Mouse (Mus musculus) forebrain, embryonic 12.5 days (tissue): ENCODE measurements around the gene Akip1. TPM values are rescaled to one million over a fixed set of nuclear protein-coding genes. Genes with fewer than 3 reads are reported as not detected.

ENCODE experiments used
- ATAC-seq: fragments of 200-750 bp; cut with Nextera tagmentation; 2 replicates; pipeline ENCODE4 v1.8.0; 2017; ENCODE audit warnings: moderate TSS enrichment; ENCODE audit not compliant: low FRiP score
- H3K27ac ChIP-seq: fragments of 300-500 bp; sonication (generic); 2 replicates; pipeline ENCODE4 v1.5.1; 2016; ENCODE audit warnings: mild to moderate bottlenecking
- H3K27me3 ChIP-seq: fragments of 300-500 bp; sonication (generic); 2 replicates; pipeline ENCODE4 v1.6.1; 2016; ENCODE audit warnings: mild to moderate bottlenecking
- H3K36me3 ChIP-seq: fragments of 300-500 bp; sonication (generic); replicated peaks from 2 replicates; pipeline ENCODE4 v1.6.1; 2016; ENCODE audit warnings: mild to moderate bottlenecking
- H3K4me1 ChIP-seq: fragments of 300-500 bp; sonication (generic); 2 replicates; pipeline ENCODE4 v1.6.1; 2016
- H3K4me2 ChIP-seq: fragments of 300-500 bp; sonication (generic); 2 replicates; pipeline ENCODE4 v1.6.1; 2016; ENCODE audit warnings: mild to moderate bottlenecking, moderate library complexity
- H3K4me3 ChIP-seq: fragments of 300-500 bp; sonication (generic); replicated peaks from 2 replicates; pipeline ENCODE4 v1.5.1; 2016; ENCODE audit warnings: mild to moderate bottlenecking
- H3K9ac ChIP-seq: fragments of 300-500 bp; sonication (generic); 2 replicates; pipeline ENCODE4 v1.6.1; 2016; ENCODE audit warnings: mild to moderate bottlenecking
- H3K9me3 ChIP-seq: fragments of 300-500 bp; sonication (generic); 2 replicates; pipeline ENCODE4 v1.6.1; 2016
- WGBS: fragments of 180-500 bp; shearing (Covaris S2); methylation state at CpG from one replicate; pipeline ENCODE4 v1.1.7; 2016; 5-methylcytosine and 5-hydroxymethylcytosine counted together
- polyA plus RNA-seq: library from polyadenylated mRNA; unstranded; fragments of >200 nt; fragmentation: Nextera tagmentation; extraction: Ambion mirVana; gene quantifications from 2 replicates; pipeline ENCODE4 v1.2.1, GENCODE M21; 2016

The Akip1 gene
- polyA plus RNA-seq, 1 experiment from 2014 or later: 17.4 TPM

DNA sequence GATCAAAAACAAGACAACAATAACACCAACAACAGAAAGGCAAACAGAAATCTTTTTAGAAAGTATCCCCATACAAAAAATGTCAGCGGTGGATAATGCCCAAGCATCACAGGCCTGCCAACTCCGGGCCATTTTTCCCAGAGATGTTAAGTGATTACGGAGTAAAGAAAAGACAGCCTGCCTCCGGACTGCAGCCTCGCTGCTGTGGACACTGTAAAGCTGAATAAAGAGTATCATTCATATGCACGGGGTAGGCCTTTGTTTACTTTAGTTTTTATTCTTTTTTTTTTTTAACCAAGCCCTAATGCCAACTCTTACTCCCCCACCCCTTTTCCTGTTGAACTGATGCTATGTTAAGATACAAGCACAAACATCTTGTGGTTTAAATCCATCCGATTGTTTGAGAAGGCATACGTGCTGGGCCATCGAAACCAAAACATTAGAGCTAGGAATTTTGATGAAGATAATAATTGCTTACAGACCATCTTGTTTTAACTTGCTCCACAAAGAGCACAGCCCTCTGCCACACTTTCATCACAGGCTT is 16.8 kb upstream of the Akip1 start:
- H3K9ac ChIP-seq: no peak overlapping the region
- H3K27ac ChIP-seq: no peak overlapping the region
- no peaks in the 10 kb centered on the region for H3K36me3 ChIP-seq
- WGBS: 25% methylated on average over 9 of the region's 9 CpGs
- H3K4me2 ChIP-seq: no peak overlapping the region
- ATAC-seq: no peak
- no peaks in the 10 kb centered on the region for H3K9me3 ChIP-seq
- H3K4me1 ChIP-seq: peaks cover 8% of the 10 kb centered on the region; the same call in 1 of the 2 replicates
- H3K4me3 ChIP-seq: no peak overlapping the region
- H3K27me3 ChIP-seq: no peaks in the 10 kb centered on the region

- Histone ChIP-seq H3K9me3 (no peaks in the 10 kb centered on the region), H3K4me2 (no peak overlapping the region), H3K27ac (no peak overlapping the region), H3K36me3 (no peaks in the 10 kb centered on the region), H3K4me1 (peaks cover 8% of the 10 kb centered on the region; the same call in 1 of the 2 replicates), H3K9ac (no peak overlapping the region), H3K4me3 (no peak overlapping the region), H3K27me3 (no peaks in the 10 kb centered on the region)
- 85% methylated on average over 3 of the region's 3 CpGs for WGBS
- no peak for ATAC-seq
These were observed 13.4 kb upstream of the Akip1 start for GRCm38 (mm10) chr7:109690101-109690500.

DNA sequence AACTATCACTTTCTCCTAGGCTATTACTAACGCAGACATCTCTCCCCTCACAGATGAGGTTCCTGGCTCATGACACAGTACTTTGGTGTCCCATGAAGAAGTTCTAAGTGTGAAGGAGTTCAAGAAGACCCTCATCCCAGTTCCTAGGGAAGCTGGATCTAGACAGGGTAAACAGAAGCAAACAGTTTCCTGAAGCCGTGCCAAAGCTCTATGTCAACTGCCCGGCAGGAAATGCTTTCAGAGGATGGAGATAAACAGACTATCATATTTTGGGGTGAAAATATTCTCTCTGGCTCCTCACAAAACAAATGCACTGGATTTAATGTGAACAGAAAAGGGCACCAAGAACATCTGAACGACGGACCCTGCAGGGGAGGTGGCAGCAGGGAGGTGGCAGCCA is 12.5 kb upstream of the Akip1 start:
- H3K36me3 ChIP-seq: no peaks in the 10 kb centered on the region
- ATAC-seq: no peak
- no peak overlapping the region for H3K27ac ChIP-seq
- WGBS: 87% methylated on average over 5 of the region's 5 CpGs
- H3K9me3 ChIP-seq: no peaks in the 10 kb centered on the region
- no peak overlapping the region for H3K4me3 ChIP-seq
- H3K9ac ChIP-seq: no peak overlapping the region
- H3K4me1 ChIP-seq: peaks cover 8% of the 10 kb centered on the region; the same call in 1 of the 2 replicates
- H3K4me2 ChIP-seq: no peak overlapping the region
- H3K27me3 ChIP-seq: no peaks in the 10 kb centered on the region

DNA sequence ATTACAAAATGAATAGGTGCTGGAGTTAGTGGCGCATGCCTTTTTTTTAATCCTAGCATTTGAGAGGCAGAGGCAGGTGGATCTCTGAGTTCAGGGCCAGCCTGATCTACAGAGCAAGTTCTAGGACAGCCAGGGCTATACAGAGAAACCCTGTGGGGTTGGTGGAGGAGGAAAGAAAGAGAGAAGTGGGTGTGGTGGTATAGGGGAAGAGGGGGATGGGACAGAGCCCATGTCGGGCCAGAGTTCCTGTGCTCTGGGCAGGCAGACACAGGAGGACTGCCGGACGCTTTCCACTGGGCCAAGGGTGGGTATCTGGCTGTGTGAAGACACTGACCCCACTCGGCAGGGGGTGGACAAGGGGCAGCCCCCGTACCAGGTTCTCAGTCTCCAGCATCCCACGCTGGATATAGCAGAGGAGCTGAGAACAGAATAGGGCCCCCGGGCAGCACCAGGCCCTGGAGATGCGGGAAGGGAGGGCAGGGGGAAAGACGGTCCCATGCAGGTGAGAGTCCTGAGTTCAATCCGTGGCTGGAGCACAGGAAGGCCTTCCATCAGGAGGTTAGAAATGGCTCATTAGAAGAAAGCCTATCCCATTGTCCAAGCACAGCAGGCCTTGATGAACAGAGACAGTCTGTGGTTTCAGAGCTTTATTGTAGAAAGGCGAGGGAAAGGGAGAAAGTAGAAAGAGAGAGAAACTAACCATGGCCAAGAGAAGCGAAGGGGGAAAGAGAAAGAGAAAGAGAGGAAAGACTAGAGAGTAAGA is 8.7 kb upstream of the Akip1 start:
- Histone ChIP-seq H3K9ac (no peak overlapping the region), H3K4me3 (no peak overlapping the region), H3K4me1 (no peaks in the 10 kb centered on the region), H3K9me3 (no peaks in the 10 kb centered on the region), H3K36me3 (no peaks in the 10 kb centered on the region), H3K27me3 (no peaks in the 10 kb centered on the region), H3K27ac (no peak overlapping the region), H3K4me2 (no peak overlapping the region)
- WGBS: 80% methylated on average over 13 of the region's 13 CpGs
- no peak for ATAC-seq

DNA sequence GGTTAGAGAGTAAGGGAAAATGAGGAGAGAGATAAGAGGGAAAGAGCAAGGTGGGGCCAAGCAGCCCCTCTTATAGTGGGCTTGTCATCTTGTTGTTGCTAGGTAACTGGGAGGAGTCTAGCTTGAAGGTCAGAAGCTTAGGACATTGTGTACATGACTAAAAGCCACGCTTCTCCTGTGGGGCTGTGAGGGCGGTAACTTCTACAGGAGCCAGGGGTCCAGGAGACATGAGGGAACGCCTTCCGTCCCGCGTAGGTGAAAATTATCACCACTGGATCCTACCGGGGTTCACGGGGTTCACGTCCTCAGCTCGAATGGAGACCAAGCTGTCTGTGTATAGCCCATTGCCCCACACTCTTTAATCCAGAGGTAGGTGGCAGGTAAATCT is 8.2 kb upstream of the Akip1 start:
- no peaks in the 10 kb centered on the region for H3K36me3 ChIP-seq
- H3K9me3 ChIP-seq: no peaks in the 10 kb centered on the region
- WGBS: 93% methylated on average over 10 of the region's 10 CpGs
- no peak for ATAC-seq
- H3K4me3 ChIP-seq: no peak overlapping the region
- H3K9ac ChIP-seq: no peak overlapping the region
- no peaks in the 10 kb centered on the region for H3K4me1 ChIP-seq
- H3K27me3 ChIP-seq: no peaks in the 10 kb centered on the region
- H3K27ac ChIP-seq: no peak overlapping the region
- no peak overlapping the region for H3K4me2 ChIP-seq

DNA sequence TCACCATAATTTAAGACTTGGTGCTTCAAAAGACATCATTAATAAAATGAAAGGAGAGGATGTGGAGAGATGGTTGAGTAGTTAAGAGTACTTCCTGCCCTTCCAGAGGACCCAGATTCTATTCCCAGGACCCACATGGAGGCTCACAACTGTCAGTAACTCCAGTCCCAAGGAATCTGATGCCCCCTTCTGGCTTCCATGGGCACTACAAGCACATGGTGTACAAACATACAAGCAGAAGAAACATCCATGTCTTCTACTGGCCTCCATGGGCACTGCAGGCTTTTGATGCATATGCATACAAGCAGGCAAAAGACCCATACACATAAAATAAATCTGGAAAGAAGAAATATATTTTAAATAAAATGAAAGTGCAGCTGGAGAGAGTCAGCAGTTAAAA is 3.3 kb upstream of the Akip1 start:
- H3K9me3 ChIP-seq: no peaks in the 10 kb centered on the region
- peaks cover 5% of the 10 kb centered on the region; the same call in 1 of the 2 replicates for H3K4me1 ChIP-seq
- no peak for ATAC-seq
- H3K27ac ChIP-seq: no peak overlapping the region
- no peak overlapping the region for H3K4me2 ChIP-seq
- H3K36me3 ChIP-seq: no peaks in the 10 kb centered on the region
- H3K9ac ChIP-seq: no peak overlapping the region
- H3K27me3 ChIP-seq: peaks cover 9% of the 10 kb centered on the region
- no peak overlapping the region for H3K4me3 ChIP-seq

- H3K27me3 ChIP-seq: peaks cover 9% of the 10 kb centered on the region
- no peak overlapping the region for H3K9ac ChIP-seq
- no peak for ATAC-seq
- H3K36me3 ChIP-seq: no peaks in the 10 kb centered on the region
- H3K4me2 ChIP-seq: peak overlapping the region; percentile 68; the same call in 1 of the 2 replicates
- peaks cover 9% of the 10 kb centered on the region; the same call in 1 of the 2 replicates for H3K4me1 ChIP-seq
- no peaks in the 10 kb centered on the region for H3K9me3 ChIP-seq
- 32% methylated on average over 4 of the region's 4 CpGs for WGBS
- H3K27ac ChIP-seq: no peak overlapping the region
- H3K4me3 ChIP-seq: peak overlapping the region; percentile 70; the same call in 1 of the 2 replicates
These were observed 769 bp upstream of the Akip1 start for GRCm38 (mm10) chr7:109702721-109703120.

DNA sequence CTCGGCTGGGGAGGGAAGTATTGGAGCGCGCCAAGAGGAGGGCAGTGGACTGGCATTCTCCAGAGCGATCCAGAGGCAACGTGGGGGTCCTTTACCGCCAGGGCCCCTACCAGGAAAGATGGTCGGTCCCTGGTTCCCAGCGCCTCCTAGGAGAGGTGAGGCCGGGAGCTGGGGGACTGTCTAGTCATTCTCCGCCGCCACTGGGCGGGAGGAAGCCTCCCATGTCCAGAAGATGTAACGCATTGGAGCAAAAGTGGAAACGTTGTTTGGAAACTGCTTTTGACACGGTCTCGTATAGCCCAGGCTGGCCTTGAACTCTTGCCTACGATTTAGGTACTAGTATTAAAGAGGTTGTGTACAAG is 507 bp downstream of the Akip1 start:
- Histone ChIP-seq H3K4me3 (peak overlapping the region; percentile 70), H3K36me3 (peaks cover 3% of the 10 kb centered on the region), H3K4me1 (peaks cover 9% of the 10 kb centered on the region; the same call in 1 of the 2 replicates), H3K27me3 (peaks cover 9% of the 10 kb centered on the region), H3K9ac (peak overlapping the region; percentile 62), H3K4me2 (peak overlapping the region; percentile 68), H3K9me3 (no peaks in the 10 kb centered on the region), H3K27ac (peak overlapping the region; percentile 71)
- ATAC-seq: no peak
- WGBS: 1% methylated on average over 17 of the region's 17 CpGs

- peaks cover 9% of the 10 kb centered on the region; the same call in 1 of the 2 replicates for H3K4me1 ChIP-seq
- no peak for ATAC-seq
- 0 out of 2 replicates have a peak overlapping the region, but pooled peaks have one; percentile 71 for H3K27ac ChIP-seq
- peak overlapping the region; percentile 68 for H3K4me2 ChIP-seq
- WGBS: 82% methylated on average over 3 of the region's 3 CpGs
- peaks cover 9% of the 10 kb centered on the region for H3K27me3 ChIP-seq
- no peaks in the 10 kb centered on the region for H3K9me3 ChIP-seq
- H3K9ac ChIP-seq: no peak overlapping the region
- peak overlapping the region; percentile 70 for H3K4me3 ChIP-seq
- peaks cover 5% of the 10 kb centered on the region for H3K36me3 ChIP-seq
These were observed 971 bp downstream of the Akip1 start for GRCm38 (mm10) chr7:109704461-109704860.

DNA sequence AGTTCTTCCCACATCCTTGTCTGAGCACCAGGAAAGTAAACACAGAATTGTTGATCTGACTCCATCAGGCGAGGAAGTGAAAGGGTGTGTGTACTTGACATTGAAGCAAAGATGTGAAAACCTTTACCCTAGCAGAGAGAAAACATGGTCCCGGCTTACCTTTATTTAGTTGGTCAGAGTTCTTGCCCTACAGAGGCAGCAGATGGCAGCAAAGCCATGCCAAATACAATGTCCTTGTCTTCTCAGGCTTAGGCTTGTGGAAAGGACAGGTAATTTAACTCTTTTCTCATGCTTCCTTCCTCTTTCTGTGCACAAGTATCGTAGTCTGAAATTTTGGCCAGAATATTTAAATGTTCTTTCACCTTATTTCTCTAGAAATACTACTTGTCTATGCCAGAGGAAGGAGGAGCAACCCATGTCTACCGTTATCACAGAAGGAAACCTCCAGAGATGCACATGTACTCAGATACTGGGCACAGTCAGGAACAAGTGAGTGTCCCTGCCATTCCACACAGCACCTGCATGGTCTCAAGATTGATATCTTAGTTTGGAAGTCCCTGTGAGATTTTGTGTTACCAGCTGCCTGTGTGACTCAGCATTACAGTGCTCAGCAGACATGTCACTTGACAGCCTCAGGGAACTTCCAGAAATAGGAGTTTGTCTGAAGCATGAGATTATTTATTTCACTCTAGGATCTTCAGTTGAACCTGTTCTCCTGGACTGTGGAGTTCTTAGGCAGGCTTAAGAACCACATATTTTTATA is 3.7 kb downstream of the Akip1 start:
- 63% methylated on average over 4 of the region's 4 CpGs for WGBS
- no peak for ATAC-seq
- H3K4me1 ChIP-seq: peaks cover 9% of the 10 kb centered on the region; the same call in 1 of the 2 replicates
- no peak overlapping the region for H3K4me3 ChIP-seq
- no peak overlapping the region for H3K27ac ChIP-seq
- no peaks in the 10 kb centered on the region for H3K9me3 ChIP-seq
- H3K9ac ChIP-seq: no peak overlapping the region
- no peak overlapping the region for H3K4me2 ChIP-seq
- H3K27me3 ChIP-seq: peaks cover 9% of the 10 kb centered on the region
- peaks cover 22% of the 10 kb centered on the region for H3K36me3 ChIP-seq

GRCm38 (mm10) chr7:109708961-109709382 is 5.5 kb downstream of the Akip1 start:
- Histone ChIP-seq H3K9ac (no peak overlapping the region), H3K27ac (no peak overlapping the region), H3K9me3 (no peaks in the 10 kb centered on the region), H3K4me3 (no peak overlapping the region), H3K4me2 (no peak overlapping the region), H3K36me3 (peaks cover 32% of the 10 kb centered on the region), H3K27me3 (no peaks in the 10 kb centered on the region), H3K4me1 (peaks cover 9% of the 10 kb centered on the region; the same call in 1 of the 2 replicates)
- 83% methylated on average over 3 of the region's 3 CpGs for WGBS
- no peak for ATAC-seq

DNA sequence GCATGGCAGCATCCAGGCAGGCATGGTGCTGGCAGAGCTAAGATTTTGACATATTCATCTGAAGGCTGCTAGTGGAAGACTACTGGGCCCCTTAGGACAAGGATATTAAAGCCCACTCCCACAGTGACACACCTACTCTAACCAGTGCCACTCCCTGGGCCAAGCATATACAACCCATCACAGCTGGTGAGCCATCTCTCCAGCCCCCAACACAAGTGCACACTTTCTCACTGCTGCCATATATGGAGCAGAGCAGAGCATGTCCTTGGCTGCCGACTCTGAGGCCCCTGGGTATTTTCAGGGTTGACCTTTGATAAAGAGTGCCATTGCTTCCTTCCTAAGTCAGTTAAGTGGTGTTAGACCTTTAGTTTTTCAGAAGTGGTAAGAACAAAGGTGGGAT is 6.6 kb downstream of the Akip1 start:
- ATAC-seq: no peak
- Histone ChIP-seq H3K4me1 (peaks cover 4% of the 10 kb centered on the region; the same call in 1 of the 2 replicates), H3K27ac (no peak overlapping the region), H3K36me3 (peaks cover 32% of the 10 kb centered on the region), H3K9me3 (no peaks in the 10 kb centered on the region), H3K4me3 (no peak overlapping the region), H3K9ac (no peak overlapping the region), H3K4me2 (no peak overlapping the region), H3K27me3 (no peaks in the 10 kb centered on the region)
- 100% methylated on average over 1 of the region's 1 CpGs for WGBS
